Mouse (Mus musculus) bone marrow macrophage, adult 2 months (primary cell): ENCODE results near the gene Bbs4.

Source experiments
- CTCF ChIP-seq: IDR thresholded peaks from 2 replicates; pipeline ENCODE4 v1.5.1; 2012; ENCODE audit warnings: low read depth, mild to moderate bottlenecking, low read length, moderate library complexity
- POLR2A ChIP-seq: IDR thresholded peaks from 2 replicates; pipeline ENCODE4 v1.6.1; 2012; ENCODE audit warnings: mild to moderate bottlenecking, low read depth, low read length, borderline replicate concordance

DNA sequence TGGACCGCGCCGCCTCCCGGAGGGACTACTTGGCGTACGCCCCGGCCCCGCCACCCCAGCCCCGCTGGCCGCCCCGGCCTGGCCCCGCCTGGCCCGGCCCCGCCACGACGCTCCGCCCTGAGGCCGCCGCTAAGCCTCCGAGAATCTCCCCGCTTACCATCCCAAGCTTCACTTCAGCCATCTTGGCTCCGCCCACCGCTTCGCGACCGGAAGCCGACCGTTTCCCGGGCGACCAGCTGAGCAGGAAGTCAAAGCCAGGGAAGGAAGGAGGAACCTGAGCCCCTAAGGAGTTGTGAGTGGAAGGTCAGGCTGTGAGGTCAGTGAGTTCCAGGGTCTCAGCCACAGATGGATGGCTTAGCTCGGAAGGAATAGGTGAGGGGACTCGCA, at the start of gene Bbs4:
- TF ChIP-seq CTCF (no peak), POLR2A (no peak)
